Mouse (Mus musculus) heart, postnatal 0 days (tissue): ENCODE measurements around the gene D630039A03Rik. TPM values are rescaled to one million over a fixed set of nuclear protein-coding genes. Genes with fewer than 3 reads are reported as not detected.
A peak's percentile ranks its signal among the peaks of the same experiment; 100 is the strongest.

Experiments
- ATAC-seq: fragments of 200-750 bp; cut with Nextera tagmentation; 2 replicates; pipeline ENCODE4 v1.8.0; 2017; ENCODE audit warnings: low read depth, moderate number of reproducible peaks, moderate library complexity; ENCODE audit not compliant: insufficient read depth
- DNase-seq: peaks from one replicate; pipeline ENCODE4 v3.0.0-alpha.2; 2016; ENCODE audit warnings: low spot score
- H3K27ac ChIP-seq: fragments of 300-500 bp; sonication (generic); 2 replicates; pipeline ENCODE4 v1.5.1; 2014; ENCODE audit warnings: low read depth, mild to moderate bottlenecking
- H3K27me3 ChIP-seq: fragments of 300-500 bp; sonication (generic); 2 replicates; pipeline ENCODE4 v1.6.1; 2014; ENCODE audit warnings: low read length, mixed read lengths; ENCODE audit not compliant: control insufficient read depth, insufficient read depth
- H3K36me3 ChIP-seq: fragments of 300-500 bp; sonication (generic); replicated peaks from 2 replicates; pipeline ENCODE4 v1.6.1; 2014; ENCODE audit warnings: low read length, mixed read lengths; ENCODE audit not compliant: control insufficient read depth, insufficient read depth
- H3K4me1 ChIP-seq: fragments of 300-500 bp; sonication (generic); 2 replicates; pipeline ENCODE4 v1.6.1; 2014; ENCODE audit warnings: antibody characterized with exemption; ENCODE audit not compliant: control insufficient read depth, insufficient read depth
- H3K4me2 ChIP-seq: fragments of 300-500 bp; sonication (generic); 2 replicates; pipeline ENCODE4 v1.6.1; 2014; ENCODE audit warnings: low read depth, mild to moderate bottlenecking, low read length, moderate library complexity
- H3K4me3 ChIP-seq: fragments of 300-500 bp; sonication (generic); 2 replicates; pipeline ENCODE4 v1.5.1; 2014; ENCODE audit warnings: low read depth, low read length
- H3K9ac ChIP-seq: fragments of 300-500 bp; sonication (generic); replicated peaks from 2 replicates; pipeline ENCODE4 v1.6.1; 2014; ENCODE audit warnings: low read depth, low read length, mixed read lengths
- H3K9me3 ChIP-seq: fragments of 300-500 bp; sonication (generic); replicated peaks from 2 replicates; pipeline ENCODE4 v1.6.1; 2016; ENCODE audit warnings: low read length; ENCODE audit not compliant: control insufficient read depth
- CTCF ChIP-seq: IDR thresholded peaks from 2 replicates; pipeline ENCODE4 v1.5.1; 2016; ENCODE audit warnings: antibody characterized with exemption, control low read depth, low read depth
- EP300 ChIP-seq: IDR thresholded peaks from 2 replicates; pipeline ENCODE4 v1.6.1; 2016; ENCODE audit warnings: antibody characterized with exemption, low read depth
- WGBS: fragments of 180-500 bp; shearing (Covaris S2); extraction: QIAGEN DNeasy Blood & Tissue Kit; methylation state at CpG from one replicate; pipeline ENCODE4 v1.1.7; 2014; 5-methylcytosine and 5-hydroxymethylcytosine counted together
- polyA plus RNA-seq: library from polyadenylated mRNA; unstranded; fragments of >200 nt; fragmentation: Nextera tagmentation; extraction: Ambion mirVana; gene quantifications from 2 replicates; pipeline ENCODE4 v1.2.1, GENCODE M21; 2015
- total RNA-seq: library from RNA; depleted of rRNA; stranded (reverse); fragments of >200 nt; gene quantifications from 2 replicates; pipeline ENCODE4 v1.2.3, GENCODE M21; 2014; ENCODE audit warnings: low replicate concordance

The D630039A03Rik gene
- total and polyA plus RNA-seq, 2 experiments from 2014 or later: 0.08 TPM; not detected in 1

DNA sequence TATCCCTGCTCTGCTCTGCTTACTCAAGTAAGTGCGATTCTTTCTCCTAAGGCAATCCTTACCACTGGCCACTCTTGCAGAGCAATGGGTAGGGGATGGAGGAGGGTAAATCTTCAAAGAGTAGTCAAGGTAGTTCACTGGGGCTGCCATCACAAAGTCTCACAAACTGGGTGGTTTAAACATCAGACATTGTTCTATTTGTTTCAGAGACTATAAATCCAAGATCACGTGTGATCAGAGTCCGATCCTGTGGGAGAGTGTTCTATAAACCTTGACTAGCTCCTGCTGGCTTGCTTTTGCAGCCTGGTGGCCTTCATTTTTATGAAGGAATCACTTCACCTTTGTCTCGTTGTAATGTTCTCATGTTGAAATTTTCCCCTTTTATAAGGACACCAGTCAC, 614 bp upstream of the D630039A03Rik start:
- no peak for TF ChIP-seq EP300
- TF ChIP-seq CTCF: no peak
- no peak overlapping the region for H3K4me3 ChIP-seq
- H3K36me3 ChIP-seq: no peaks in the 10 kb centered on the region
- H3K4me1 ChIP-seq: peaks cover 14% of the 10 kb centered on the region
- ATAC-seq (no peak), DNase-seq (no peak)
- no peak overlapping the region for H3K27ac ChIP-seq
- H3K9ac ChIP-seq: no peak overlapping the region
- H3K27me3 ChIP-seq: no peaks in the 10 kb centered on the region
- H3K4me2 ChIP-seq: peak overlapping the region; percentile 52; the same call in 1 of the 2 replicates
- H3K9me3 ChIP-seq: no peaks in the 10 kb centered on the region
- WGBS: 77% methylated on average over 4 of the region's 4 CpGs

DNA sequence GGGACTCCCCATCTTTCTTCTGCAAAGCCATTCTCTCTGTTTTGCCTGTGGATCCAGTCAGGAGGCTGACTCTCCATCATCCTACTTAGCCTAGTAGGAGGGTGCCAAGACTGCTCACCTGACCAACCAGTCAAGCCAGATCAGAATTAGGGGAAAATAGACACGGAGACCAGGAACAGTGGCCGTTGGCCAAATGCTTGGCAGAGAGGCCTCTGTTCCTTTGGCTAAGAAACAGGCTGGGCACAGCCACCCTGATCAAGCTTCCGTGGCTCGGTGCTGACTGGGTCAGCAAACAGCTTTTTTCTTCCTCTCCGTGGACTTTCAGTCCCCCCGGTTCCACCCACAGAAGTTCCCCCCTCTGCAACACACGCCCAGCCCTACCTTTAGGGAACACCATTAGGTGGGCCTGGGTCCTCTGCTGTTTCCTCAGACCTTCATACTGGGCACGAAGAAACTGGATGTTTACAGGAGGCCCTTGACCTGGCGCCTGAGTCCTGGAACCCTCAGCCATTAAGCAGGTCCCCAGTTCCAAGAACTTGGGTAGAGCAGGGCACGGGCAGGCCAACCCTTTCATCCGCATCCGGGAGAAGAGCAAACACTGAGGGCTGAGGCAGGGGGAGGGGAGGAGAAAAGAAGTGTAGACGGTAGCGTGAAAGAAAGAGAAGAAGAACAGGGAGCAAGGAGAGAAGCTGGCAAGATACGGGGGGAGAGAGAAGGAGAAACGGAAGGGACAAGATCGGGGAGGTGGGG, 706 bp downstream of the D630039A03Rik start:
- Histone ChIP-seq H3K4me1 (peaks cover 14% of the 10 kb centered on the region), H3K4me2 (peak overlapping the region; percentile 52), H3K27ac (no peak overlapping the region), H3K9ac (no peak overlapping the region), H3K27me3 (no peaks in the 10 kb centered on the region), H3K9me3 (no peaks in the 10 kb centered on the region), H3K36me3 (no peaks in the 10 kb centered on the region), H3K4me3 (peak overlapping the region; percentile 18)
- TF ChIP-seq EP300: no peak
- TF ChIP-seq CTCF: no peak
- ATAC-seq: peak; percentile 47
- DNase-seq: no peak
- 31% methylated on average over 17 of the region's 17 CpGs for WGBS

DNA sequence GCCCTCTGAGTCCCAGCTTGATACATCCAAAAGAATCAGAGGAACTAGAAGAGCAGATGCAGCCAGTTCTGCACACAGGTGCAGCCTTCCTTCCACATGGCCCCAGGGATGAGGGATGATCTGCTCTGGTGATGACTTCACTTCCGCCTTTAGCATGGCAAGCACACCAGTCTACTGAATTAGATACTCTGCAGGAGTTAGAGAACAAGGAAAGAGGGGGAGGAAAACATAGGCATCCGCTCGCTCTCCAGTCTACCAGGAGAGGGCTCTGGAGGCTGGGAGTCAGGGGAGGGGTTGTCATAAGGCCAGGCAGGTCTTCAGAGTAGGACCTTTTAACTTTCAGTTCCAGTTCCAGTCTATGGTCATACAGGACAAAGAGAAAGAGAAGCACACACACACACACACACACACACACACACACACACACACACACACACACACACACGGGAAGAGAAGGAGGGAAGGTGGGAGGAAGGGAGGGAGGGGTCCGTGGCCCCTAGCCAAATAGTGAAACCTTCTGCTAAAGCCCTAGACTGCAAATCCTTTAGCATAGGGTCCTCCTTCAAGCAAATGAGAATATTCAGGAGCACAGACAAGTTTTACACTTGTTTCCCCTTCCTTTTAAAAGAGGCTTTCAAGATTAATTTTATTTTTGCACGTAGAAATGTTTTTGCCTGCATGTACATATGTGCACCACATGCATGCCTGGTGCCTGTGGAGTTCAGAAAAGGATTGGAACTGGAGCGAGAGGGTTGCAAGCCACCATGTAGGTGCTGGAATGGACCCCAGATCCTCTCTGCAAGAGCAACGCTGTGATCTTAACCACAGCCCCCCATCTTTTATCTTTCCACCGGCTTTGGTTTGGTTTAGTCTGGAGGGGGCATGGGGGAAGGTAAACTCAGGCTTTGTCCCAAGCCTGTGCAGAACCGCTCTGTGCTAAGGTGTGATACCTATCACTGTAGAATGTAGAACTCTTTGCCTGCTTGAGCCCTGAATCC, 1.6 kb downstream of the D630039A03Rik start:
- Histone ChIP-seq H3K27ac (no peak overlapping the region), H3K27me3 (no peaks in the 10 kb centered on the region), H3K4me1 (peaks cover 14% of the 10 kb centered on the region), H3K9ac (no peak overlapping the region), H3K4me2 (no peak overlapping the region), H3K9me3 (no peaks in the 10 kb centered on the region), H3K4me3 (no peak overlapping the region), H3K36me3 (no peaks in the 10 kb centered on the region)
- WGBS: 66% methylated on average over 10 of the region's 10 CpGs
- ATAC-seq (peak; percentile 33; the same call in 1 of the 2 replicates), DNase-seq (no peak)
- TF ChIP-seq CTCF (peak; percentile 23; the same call in 1 of the 2 replicates), EP300 (no peak)

DNA sequence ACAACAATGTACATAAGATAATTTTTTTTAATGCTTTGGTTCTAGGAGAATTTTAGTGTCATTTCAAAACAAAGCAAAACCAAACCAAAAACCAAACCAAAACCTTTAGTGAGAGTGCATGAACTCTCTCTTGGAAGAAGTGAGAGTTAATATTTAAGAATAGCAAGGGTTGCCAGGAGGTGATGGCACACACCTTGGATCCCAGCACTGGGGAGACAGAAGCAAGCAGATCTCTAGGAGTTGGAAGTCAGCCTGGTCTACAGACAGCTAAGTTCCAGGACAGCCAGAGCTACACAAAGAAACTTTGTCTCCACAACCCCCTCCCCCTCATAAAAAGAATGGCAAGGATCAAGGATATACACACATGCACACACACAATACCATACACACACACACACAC, 3.1 kb downstream of the D630039A03Rik start:
- no peak overlapping the region for H3K27ac ChIP-seq
- H3K36me3 ChIP-seq: no peaks in the 10 kb centered on the region
- H3K9me3 ChIP-seq: no peaks in the 10 kb centered on the region
- no peak overlapping the region for H3K9ac ChIP-seq
- DNase-seq (no peak), ATAC-seq (no peak)
- H3K4me3 ChIP-seq: no peak overlapping the region
- H3K27me3 ChIP-seq: no peaks in the 10 kb centered on the region
- TF ChIP-seq EP300: no peak
- no peak for TF ChIP-seq CTCF
- peaks cover 14% of the 10 kb centered on the region for H3K4me1 ChIP-seq
- H3K4me2 ChIP-seq: no peak overlapping the region

DNA sequence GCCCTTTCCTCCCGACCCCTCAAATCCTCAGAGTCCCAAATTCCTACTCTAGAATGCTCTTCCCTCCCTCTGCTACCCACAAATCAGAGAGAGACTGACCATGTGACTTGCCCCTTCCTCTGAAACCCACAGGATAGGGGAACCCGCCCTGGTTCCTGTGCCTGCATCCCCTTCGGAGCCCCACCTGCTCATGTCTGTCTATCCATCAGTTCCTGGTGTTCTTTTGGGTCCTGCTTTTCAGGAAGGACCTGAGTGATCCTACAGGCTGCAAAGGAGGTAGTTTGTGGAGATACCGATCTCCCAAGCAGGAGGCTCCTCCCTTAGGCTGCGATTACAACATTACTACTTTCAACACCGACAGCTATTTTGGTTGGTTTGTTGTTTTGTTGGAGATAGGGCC, 7.2 kb downstream of the D630039A03Rik start:
- Histone ChIP-seq H3K9me3 (no peaks in the 10 kb centered on the region), H3K27ac (no peak overlapping the region), H3K9ac (no peak overlapping the region), H3K4me1 (no peaks in the 10 kb centered on the region), H3K27me3 (no peaks in the 10 kb centered on the region), H3K4me3 (no peak overlapping the region), H3K4me2 (no peak overlapping the region), H3K36me3 (no peaks in the 10 kb centered on the region)
- TF ChIP-seq EP300 (no peak), CTCF (no peak)
- no peak for ATAC-seq
- DNase-seq: no peak
- 42% methylated on average over 6 of the region's 6 CpGs for WGBS
